Comparison of ENCODE assay signal across 36 mouse cellular contexts in genomic region chr13:23595185-23595584, GRCm38 (mm10). TPM values are rescaled to one million over a fixed set of nuclear protein-coding genes. Genes with fewer than 3 reads are reported as not detected.
DNase-seq lines count a peak whose midpoint lies in the region; ATAC-seq and TF ChIP-seq lines count a peak whose summit lies in the region.
"Had no signal": no experiment of that assay in that cellular context is flagged by ENCODE, and none has a peak within 500 bp of the region (broad histone marks: within the 10 kb centered on the region; RNA-seq: fewer than 3 reads in every experiment).

No protein-coding gene starts in this region.

- H3K36me3 ChIP-seq in ES-Bruce4 (ENCODE audit: control insufficient read depth, insufficient read depth, low read length, poor library complexity, severe bottlenecking) = no peaks in the 10 kb centered on the region
- no peaks in the 10 kb centered on the region for H3K36me3 ChIP-seq in ES-E14 (ENCODE audit: control insufficient read depth, insufficient read depth, low read length, poor library complexity, severe bottlenecking)
- no peaks in the 10 kb centered on the region for H3K36me3 ChIP-seq in liver, embryonic 15.5 days (replicated peaks)
- no peaks in the 10 kb centered on the region for H3K36me3 ChIP-seq in kidney, embryonic 15.5 days
- H3K36me3 ChIP-seq: embryonic facial prominence, embryonic 13.5 days; G1E; heart, embryonic 13.5 days; hindbrain, embryonic 15.5 days; limb, embryonic 10.5 days; limb, embryonic 15.5 days; lung, embryonic 15.5 days; midbrain, embryonic 12.5 days; neural tube, embryonic 12.5 days had no signal

- WGBS in liver, embryonic 15.5 days (ENCODE audit: insufficient replicate concordance) = 16% methylated on average over 2 of the region's 2 CpGs
- WGBS in kidney, embryonic 15.5 days = 90% methylated on average over 2 of the region's 2 CpGs

- H3K9ac ChIP-seq in ES-Bruce4 (ENCODE audit: low read depth, poor library complexity, severe bottlenecking) (no peak overlapping the region), ES-E14 (ENCODE audit: insufficient read depth, low read depth, low read length, poor library complexity, severe bottlenecking) (no peak overlapping the region)
- peak overlapping the region; percentile 41 for H3K9ac ChIP-seq in liver, embryonic 15.5 days
- H3K9ac ChIP-seq in kidney, embryonic 15.5 days = no peak overlapping the region
- H3K9ac ChIP-seq: forebrain, embryonic 13.5 days; heart, embryonic 13.5 days; hindbrain, embryonic 15.5 days; limb, embryonic 15.5 days; lung, embryonic 15.5 days; midbrain, embryonic 12.5 days; neural tube, embryonic 12.5 days had no signal

- no peak for TF ChIP-seq POLR2A in ES-Bruce4 (IDR thresholded peaks at IDR 0.05; ENCODE audit: insufficient read depth, low read length)

- peaks cover 6% of the 10 kb centered on the region for H3K4me1 ChIP-seq in ES-Bruce4 (ENCODE audit: control insufficient read depth, insufficient read depth, low read length)
- peaks cover 7 to 10% of the 10 kb centered on the region in 2 experiments for H3K4me1 ChIP-seq in ES-E14 (ENCODE audit: control insufficient read depth in 2 of 2, insufficient read depth in 2 of 2, low read length in 2 of 2, poor library complexity in 1 of 2)
- peaks cover 53% of the 10 kb centered on the region for H3K4me1 ChIP-seq in liver, embryonic 15.5 days (replicated peaks)
- peaks cover 8% of the 10 kb centered on the region for H3K4me1 ChIP-seq in kidney, embryonic 15.5 days
- H3K4me1 ChIP-seq: embryonic facial prominence, embryonic 13.5 days; forebrain, embryonic 13.5 days; hindbrain, embryonic 15.5 days; midbrain, embryonic 12.5 days; neural tube, embryonic 12.5 days had no signal

- DNase-seq in ES-E14 (ENCODE audit: low read depth, low spot score) (no peak), liver (peak; percentile 41)
- no peak for DNase-seq in frontal cortex, adult 2 months (ENCODE audit: extremely low spot score in 1 of 2, low spot score in 1 of 2)
- DNase-seq: adrenal gland, postnatal 25 days; cerebellum, adult 18-20 months; cerebellum, postnatal 10 days; gastrocnemius, postnatal 36 days; heart, adult 2 months; heart, postnatal 10 days; kidney, adult 8-10 months; kidney, postnatal 14 days; layer of hippocampus, adult 9-11 months; lung, postnatal 36 days; right cerebral cortex, adult 18-20 months; thymus, adult 18-20 months; thymus, postnatal 36 days had no signal

- H3K27me3 ChIP-seq in ES-Bruce4 (ENCODE audit: control insufficient read depth, insufficient read depth, low read length, poor library complexity, severe bottlenecking) = no peaks in the 10 kb centered on the region
- H3K27me3 ChIP-seq in liver, embryonic 15.5 days = no peaks in the 10 kb centered on the region
- H3K27me3 ChIP-seq in kidney, embryonic 15.5 days = no peaks in the 10 kb centered on the region
- H3K27me3 ChIP-seq: embryonic facial prominence, embryonic 13.5 days; forebrain, embryonic 13.5 days; heart, embryonic 13.5 days; hindbrain, embryonic 15.5 days; limb, embryonic 15.5 days; lung, embryonic 15.5 days; megakaryocyte, embryonic 14.5 days; midbrain, embryonic 12.5 days; neural tube, embryonic 12.5 days; Patski had no signal

- peak overlapping the region; percentile 87 for H3K27ac ChIP-seq in ES-Bruce4 (ENCODE audit: insufficient read depth, low read length)
- H3K27ac ChIP-seq in ES-E14 (ENCODE audit: insufficient read depth, low read depth, low read length, poor library complexity, severe bottlenecking) = peak overlapping the region; percentile 13; the same call in 1 of the 2 replicates
- H3K27ac ChIP-seq in liver, embryonic 15.5 days (replicated peaks) = peak overlapping the region; percentile 88
- H3K27ac ChIP-seq in kidney, embryonic 15.5 days = no peak overlapping the region
- H3K27ac ChIP-seq: embryonic facial prominence, embryonic 13.5 days; forebrain, embryonic 13.5 days; heart, adult 2 months; hindbrain, embryonic 15.5 days; limb, embryonic 10.5 days; limb, embryonic 15.5 days; lung, embryonic 15.5 days; midbrain, embryonic 12.5 days; neural tube, embryonic 12.5 days had no signal

- H3K9me3 ChIP-seq in ES-Bruce4 (replicated peaks; ENCODE audit: control insufficient read depth, insufficient read depth, low read length, poor library complexity, severe bottlenecking) (no peaks in the 10 kb centered on the region; the same call in 1 of the 2 replicates), ES-E14 (ENCODE audit: control insufficient read depth, insufficient read depth, low read depth, low read length) (no peaks in the 10 kb centered on the region)
- no peaks in the 10 kb centered on the region for H3K9me3 ChIP-seq in liver, embryonic 15.5 days (replicated peaks)
- H3K9me3 ChIP-seq in kidney, embryonic 15.5 days (replicated peaks) = no peaks in the 10 kb centered on the region
- H3K9me3 ChIP-seq: embryonic facial prominence, embryonic 13.5 days; forebrain, embryonic 13.5 days; G1E; heart, embryonic 13.5 days; hindbrain, embryonic 15.5 days; limb, embryonic 10.5 days; limb, embryonic 15.5 days; lung, embryonic 15.5 days; megakaryocyte, embryonic 14.5 days; midbrain, embryonic 12.5 days; neural tube, embryonic 12.5 days had no signal

- in situ Hi-C loops in ES-E14 (cut with MboI; ENCODE audit: low sequenced_read_pairs in 2 of 2, unreplicated experiment in 2 of 2) = no loop called here

- ATAC-seq in liver, embryonic 15.5 days (ENCODE audit: insufficient read depth) = peak; percentile 55
- ATAC-seq in kidney, embryonic 15.5 days (replicated peaks; ENCODE audit: low FRiP score) = no peak
- no peak for ATAC-seq in granulocyte monocyte progenitor cell, adult 5-6 weeks (replicated peaks; ENCODE audit: poor library complexity, severe bottlenecking)
- ATAC-seq: CD4-positive, CD25-positive, alpha-beta regulatory T cell, adult 4 months; forebrain, embryonic 13.5 days; inflammation-experienced regulatory T-cells, adult 6 months; Patski had no signal

- TF ChIP-seq EP300 in ES-Bruce4 (IDR thresholded peaks at IDR 0.05; ENCODE audit: insufficient read depth, low read depth, low read length) = no peak

- peak overlapping the region; percentile 21 for H3K4me2 ChIP-seq in liver, embryonic 15.5 days
- no peak overlapping the region for H3K4me2 ChIP-seq in kidney, embryonic 15.5 days
- H3K4me2 ChIP-seq: embryonic facial prominence, embryonic 13.5 days; forebrain, embryonic 13.5 days; heart, embryonic 13.5 days; hindbrain, embryonic 15.5 days; limb, embryonic 15.5 days; lung, embryonic 15.5 days; midbrain, embryonic 12.5 days; neural tube, embryonic 12.5 days had no signal

- H3K4me3 ChIP-seq in ES-Bruce4 (ENCODE audit: low read depth, low read length) (no peak overlapping the region), ES-E14 (ENCODE audit: insufficient read depth in 1 of 2, low read depth in 1 of 2, low read length in 2 of 2, poor library complexity in 1 of 2, severe bottlenecking in 1 of 2) (no peak overlapping the region)
- 0 out of 2 replicates have a peak overlapping the region, but pooled peaks have one; percentile 6 for H3K4me3 ChIP-seq in liver, embryonic 15.5 days (replicated peaks)
- H3K4me3 ChIP-seq in kidney, embryonic 15.5 days (replicated peaks) = no peak overlapping the region
- H3K4me3 ChIP-seq: embryonic facial prominence, embryonic 13.5 days; forebrain, embryonic 13.5 days; heart, adult 2 months; heart, embryonic 13.5 days; hindbrain, embryonic 15.5 days; limb, embryonic 10.5 days; limb, embryonic 15.5 days; lung, embryonic 15.5 days; megakaryocyte, embryonic 14.5 days; midbrain, embryonic 12.5 days; myocyte; neural tube, embryonic 12.5 days had no signal

- no peak for TF ChIP-seq CTCF in ES-Bruce4 (IDR thresholded peaks at IDR 0.05; ENCODE audit: low read depth, low read length)

RNA-seq across cellular contexts. Expression of gene Hist1h4d, which starts 13.8 kb away (rescaled TPM):
- polyA plus RNA-seq in ES-Bruce4 (2011; ENCODE audit: insufficient read depth, insufficient read length, low read depth, missing spikeins) = 4.3 and 4.8 TPM in 2 replicates
- total RNA-seq in ES-E14 (2012; rRNA removed) = 713 and 869 TPM in 2 replicates
- polyA plus RNA-seq in liver, embryonic 15.5 days (2015; fragmentation: Nextera tagmentation; extraction: Ambion mirVana) = 125 and 146 TPM in 2 replicates
- polyA plus RNA-seq in kidney, embryonic 15.5 days (2015; fragmentation: Nextera tagmentation; extraction: Ambion mirVana) = 123 and 142 TPM in 2 replicates
- total RNA-seq in granulocyte monocyte progenitor cell, adult 5-6 weeks (2014; fragmentation: Nextera tagmentation) = 116 and 278 TPM in 2 replicates
- total RNA-seq in granulocyte monocyte progenitor cell, adult 5-6 weeks (2017) = 929 and 1,118 TPM in 2 replicates
- 3.4 and 4.3 TPM in 2 replicates for polyA plus RNA-seq in frontal cortex, adult 2 months (2012; rRNA removed)

RNA-seq across cellular contexts. Expression of gene Hist1h3d, which starts 19.6 kb away (rescaled TPM):
- 3.2 and 4.7 TPM in 2 replicates for polyA plus RNA-seq in ES-Bruce4 (2011; ENCODE audit: insufficient read depth, insufficient read length, low read depth, missing spikeins)
- 80.2 and 103 TPM in 2 replicates for total RNA-seq in ES-E14 (2012; rRNA removed)
- polyA plus RNA-seq in liver, embryonic 15.5 days (2015; fragmentation: Nextera tagmentation; extraction: Ambion mirVana) = 6.0 and 7.4 TPM in 2 replicates
- 6.5 and 7.5 TPM in 2 replicates for polyA plus RNA-seq in kidney, embryonic 15.5 days (2015; fragmentation: Nextera tagmentation; extraction: Ambion mirVana)
- 52.8 and 62.0 TPM in 2 replicates for total RNA-seq in granulocyte monocyte progenitor cell, adult 5-6 weeks (2014; fragmentation: Nextera tagmentation)
- 83.5 and 136 TPM in 2 replicates for total RNA-seq in granulocyte monocyte progenitor cell, adult 5-6 weeks (2017)
- 2.8 and 3.4 TPM in 2 replicates for polyA plus RNA-seq in frontal cortex, adult 2 months (2012; rRNA removed)
- polyA plus RNA-seq: CD4-positive, CD25-positive, alpha-beta regulatory T cell, adult 4 months had no signal

RNA-seq across cellular contexts. Expression of gene Hist1h2ad, which starts 21.0 kb away (rescaled TPM):
- 2.0 TPM in 1 of 2 replicates, not detected in the other for polyA plus RNA-seq in ES-Bruce4 (2011; ENCODE audit: insufficient read depth, insufficient read length, low read depth, missing spikeins)
- total RNA-seq in ES-E14 (2012; rRNA removed) = 1,000 and 1,148 TPM in 2 replicates
- polyA plus RNA-seq in liver, embryonic 15.5 days (2015; fragmentation: Nextera tagmentation; extraction: Ambion mirVana) = 3.6 and 4.1 TPM in 2 replicates
- 3.6 TPM in 2 replicates for polyA plus RNA-seq in kidney, embryonic 15.5 days (2015; fragmentation: Nextera tagmentation; extraction: Ambion mirVana)
- total RNA-seq in granulocyte monocyte progenitor cell, adult 5-6 weeks (2014; fragmentation: Nextera tagmentation) = not detected in 2 replicates
- total RNA-seq in granulocyte monocyte progenitor cell, adult 5-6 weeks (2017) = 685 and 1,721 TPM in 2 replicates
- polyA plus RNA-seq in frontal cortex, adult 2 months (2012; rRNA removed) = 1.6 and 1.9 TPM in 2 replicates
- polyA plus RNA-seq: hindbrain, embryonic 15.5 days; midbrain, postnatal 0 days had no signal

RNA-seq across cellular contexts. Expression of gene Hist1h2bf, which starts 21.2 kb away (rescaled TPM):
- polyA plus RNA-seq in ES-Bruce4 (2011; ENCODE audit: insufficient read depth, insufficient read length, low read depth, missing spikeins) = 21.5 and 23.2 TPM in 2 replicates
- 677 and 970 TPM in 2 replicates for total RNA-seq in ES-E14 (2012; rRNA removed)
- 4.0 and 6.7 TPM in 2 replicates for polyA plus RNA-seq in liver, embryonic 15.5 days (2015; fragmentation: Nextera tagmentation; extraction: Ambion mirVana)
- 6.0 and 6.9 TPM in 2 replicates for polyA plus RNA-seq in kidney, embryonic 15.5 days (2015; fragmentation: Nextera tagmentation; extraction: Ambion mirVana)
- 148 and 188 TPM in 2 replicates for total RNA-seq in granulocyte monocyte progenitor cell, adult 5-6 weeks (2014; fragmentation: Nextera tagmentation)
- total RNA-seq in granulocyte monocyte progenitor cell, adult 5-6 weeks (2017) = 453 and 461 TPM in 2 replicates
- 0.80 and 1.6 TPM in 2 replicates for polyA plus RNA-seq in frontal cortex, adult 2 months (2012; rRNA removed)
- polyA plus RNA-seq: CD4-positive, CD25-positive, alpha-beta regulatory T cell, adult 4 months; inflammation-experienced regulatory T-cells, adult 6 months had no signal

RNA-seq across cellular contexts. Expression of gene Hist1h2bg, which starts 24.0 kb away (rescaled TPM):
- polyA plus RNA-seq in ES-Bruce4 (2011; ENCODE audit: insufficient read depth, insufficient read length, low read depth, missing spikeins) = 13.4 and 16.7 TPM in 2 replicates
- total RNA-seq in ES-E14 (2012; rRNA removed) = 1,383 and 2,074 TPM in 2 replicates
- 10.0 and 11.6 TPM in 2 replicates for polyA plus RNA-seq in liver, embryonic 15.5 days (2015; fragmentation: Nextera tagmentation; extraction: Ambion mirVana)
- 10.6 and 10.9 TPM in 2 replicates for polyA plus RNA-seq in kidney, embryonic 15.5 days (2015; fragmentation: Nextera tagmentation; extraction: Ambion mirVana)
- total RNA-seq in granulocyte monocyte progenitor cell, adult 5-6 weeks (2014; fragmentation: Nextera tagmentation) = 160 and 268 TPM in 2 replicates
- 1,365 and 1,429 TPM in 2 replicates for total RNA-seq in granulocyte monocyte progenitor cell, adult 5-6 weeks (2017)
- 9.7 and 10.4 TPM in 2 replicates for polyA plus RNA-seq in frontal cortex, adult 2 months (2012; rRNA removed)

Comparison
In these comparisons a context has a peak if more than half of its experiments do, and no peak if none do; other contexts are left out.
1. RNA of gene Hist1h4d, which starts 13.8 kb away (polyA plus RNA-seq): 125 to 146 TPM in liver, embryonic 15.5 days and 123 to 142 TPM in kidney, embryonic 15.5 days; 4.3 to 4.8 TPM in ES-Bruce4 and 3.4 to 4.3 TPM in frontal cortex, adult 2 months; every median in the first group is over 10 times any median in the second.